Mouse (Mus musculus): ENCODE data around the gene Gm13762. TPM values are rescaled to one million over a fixed set of nuclear protein-coding genes. Genes with fewer than 3 reads are reported as not detected.
"Not testable (repeated sequence)": the region's sequence is repeated elsewhere in the genome, so short reads cannot be mapped to it uniquely, and the experiment has no call there.

Gm13762 gene
- not detected in 2 replicates for polyA plus RNA-seq (2012; rRNA removed)

GRCm38 (mm10) chr2:88980181-88980580 lies at the start of gene Gm13762:
Gm13762 (minus strand) TSS chr2:88980281.
- H3K4me3 ChIP-seq (replicated peaks; ENCODE audit: insufficient read depth, low read depth, low read length): no peak within 1 kb of the TSS
- H3K4me1 ChIP-seq (ENCODE audit: control insufficient read depth, insufficient read depth, low read length): no peaks in the 10 kb centered on the region
- no peaks in the 10 kb centered on the region for H3K27me3 ChIP-seq (ENCODE audit: control insufficient read depth, insufficient read depth, low read length)
- no peak for TF ChIP-seq CTCF (IDR thresholded peaks at IDR 0.05; ENCODE audit: borderline replicate concordance, insufficient read depth, low read depth, low read length)
- no peak for TF ChIP-seq POLR2A (IDR thresholded peaks at IDR 0.05; ENCODE audit: borderline replicate concordance, insufficient read depth, low read length)
- H3K27ac ChIP-seq (ENCODE audit: insufficient read depth, low read length): no peak within 1 kb of the TSS
- no peak for DNase-seq
- WGBS: 69% methylated on average over 1 of the region's 1 CpGs

GRCm38 (mm10) chr2:89021436-89021835 lies 41.4 kb upstream of the Gm13762 start:
- not testable (repeated sequence) for H3K27ac ChIP-seq (ENCODE audit: insufficient read depth, low read length); H3K4me3 ChIP-seq (replicated peaks; ENCODE audit: insufficient read depth, low read depth, low read length); H3K4me1 ChIP-seq (ENCODE audit: control insufficient read depth, insufficient read depth, low read length); DNase-seq; H3K27me3 ChIP-seq (ENCODE audit: control insufficient read depth, insufficient read depth, low read length)
- 66% methylated on average over 3 of the region's 3 CpGs for WGBS

- H3K27me3 ChIP-seq (ENCODE audit: control insufficient read depth, insufficient read depth, low read length): no peaks in the 10 kb centered on the region
- H3K4me1 ChIP-seq (ENCODE audit: control insufficient read depth, insufficient read depth, low read length): no peaks in the 10 kb centered on the region
- TF ChIP-seq POLR2A (IDR thresholded peaks at IDR 0.05; ENCODE audit: borderline replicate concordance, insufficient read depth, low read length) (no peak), CTCF (IDR thresholded peaks at IDR 0.05; ENCODE audit: borderline replicate concordance, insufficient read depth, low read depth, low read length) (no peak)
- H3K4me3 ChIP-seq (replicated peaks; ENCODE audit: insufficient read depth, low read depth, low read length): no peak within 1 kb of the TSS
- DNase-seq: no peak
- no peak within 1 kb of the TSS for H3K27ac ChIP-seq (ENCODE audit: insufficient read depth, low read length)
- WGBS: 70% methylated on average over 1 of the region's 1 CpGs
Measured at GRCm38 (mm10) chr2:89018240-89018639, 38.2 kb upstream of the Gm13762 start, which contains the start of gene Olfr1216. Olfr1216 (minus strand) TSS chr2:89018340.

GRCm38 (mm10) chr2:89006873-89007272 lies 26.8 kb upstream of the Gm13762 start, which contains the start of gene Olfr1215:
Olfr1215 (minus strand) TSS chr2:89006973.
- Histone ChIP-seq H3K27ac (ENCODE audit: insufficient read depth, low read length) (no peak within 1 kb of the TSS), H3K27me3 (ENCODE audit: control insufficient read depth, insufficient read depth, low read length) (no peaks in the 10 kb centered on the region), H3K4me3 (replicated peaks; ENCODE audit: insufficient read depth, low read depth, low read length) (no peak within 1 kb of the TSS), H3K4me1 (ENCODE audit: control insufficient read depth, insufficient read depth, low read length) (no peaks in the 10 kb centered on the region)
- TF ChIP-seq CTCF (IDR thresholded peaks at IDR 0.05; ENCODE audit: borderline replicate concordance, insufficient read depth, low read depth, low read length): no peak
- no peak for TF ChIP-seq POLR2A (IDR thresholded peaks at IDR 0.05; ENCODE audit: borderline replicate concordance, insufficient read depth, low read length)
- DNase-seq: no peak
- WGBS: 66% methylated on average over 2 of the region's 2 CpGs

GRCm38 (mm10) chr2:88992553-88992952 lies 12.5 kb upstream of the Gm13762 start, which contains the start of gene Olfr1214:
Olfr1214 (minus strand) TSS chr2:88992653.
- TF ChIP-seq CTCF (IDR thresholded peaks at IDR 0.05; ENCODE audit: borderline replicate concordance, insufficient read depth, low read depth, low read length) (no peak), POLR2A (IDR thresholded peaks at IDR 0.05; ENCODE audit: borderline replicate concordance, insufficient read depth, low read length) (no peak)
- Histone ChIP-seq H3K4me3 (replicated peaks; ENCODE audit: insufficient read depth, low read depth, low read length) (no peak within 1 kb of the TSS), H3K27me3 (ENCODE audit: control insufficient read depth, insufficient read depth, low read length) (no peaks in the 10 kb centered on the region), H3K4me1 (ENCODE audit: control insufficient read depth, insufficient read depth, low read length) (no peaks in the 10 kb centered on the region), H3K27ac (ENCODE audit: insufficient read depth, low read length) (no peak within 1 kb of the TSS)
- WGBS: 75% methylated on average over 1 of the region's 1 CpGs
- DNase-seq: no peak

- no peak within 1 kb of the TSS for H3K4me3 ChIP-seq (replicated peaks; ENCODE audit: insufficient read depth, low read depth, low read length)
- no peaks in the 10 kb centered on the region for H3K27me3 ChIP-seq (ENCODE audit: control insufficient read depth, insufficient read depth, low read length)
- DNase-seq: no peak
- TF ChIP-seq POLR2A (IDR thresholded peaks at IDR 0.05; ENCODE audit: borderline replicate concordance, insufficient read depth, low read length) (no peak), CTCF (IDR thresholded peaks at IDR 0.05; ENCODE audit: borderline replicate concordance, insufficient read depth, low read depth, low read length) (no peak)
- H3K4me1 ChIP-seq (ENCODE audit: control insufficient read depth, insufficient read depth, low read length): no peaks in the 10 kb centered on the region
- no peak within 1 kb of the TSS for H3K27ac ChIP-seq (ENCODE audit: insufficient read depth, low read length)
Measured at GRCm38 (mm10) chr2:88953669-88954068, 26.4 kb downstream of the Gm13762 start, which contains the start of gene Olfr1212. Olfr1212 (plus strand) TSS chr2:88953969.

- H3K27ac ChIP-seq (ENCODE audit: insufficient read depth, low read length): no peak within 1 kb of the TSS
- H3K4me3 ChIP-seq (replicated peaks; ENCODE audit: insufficient read depth, low read depth, low read length): no peak within 1 kb of the TSS
- no peak for DNase-seq
- H3K27me3 ChIP-seq (ENCODE audit: control insufficient read depth, insufficient read depth, low read length): no peaks in the 10 kb centered on the region
- TF ChIP-seq POLR2A (IDR thresholded peaks at IDR 0.05; ENCODE audit: borderline replicate concordance, insufficient read depth, low read length) (no peak), CTCF (IDR thresholded peaks at IDR 0.05; ENCODE audit: borderline replicate concordance, insufficient read depth, low read depth, low read length) (no peak)
- H3K4me1 ChIP-seq (ENCODE audit: control insufficient read depth, insufficient read depth, low read length): no peaks in the 10 kb centered on the region
- WGBS: 89% methylated on average over 1 of the region's 1 CpGs
Measured at GRCm38 (mm10) chr2:88938011-88938410, 42.1 kb downstream of the Gm13762 start, which contains the start of gene Olfr1211. Olfr1211 (minus strand) TSS chr2:88938111.

Other genes with a start within 250 kb of the Gm13762 start
- not detected in 2 replicates for gene Olfr1197, start 247.9 kb downstream of the Gm13762 start, polyA plus RNA-seq (2012; rRNA removed)
- not detected in 2 replicates for gene Olfr1198, start 228.9 kb downstream of the Gm13762 start, polyA plus RNA-seq (2012; rRNA removed)
- gene Olfr1199, start 219.8 kb downstream of the Gm13762 start, polyA plus RNA-seq (2012; rRNA removed): not detected in 2 replicates
- not detected in 2 replicates for gene Olfr1200, start 209.8 kb downstream of the Gm13762 start, polyA plus RNA-seq (2012; rRNA removed)
- not detected in 2 replicates for gene Olfr1201, start 187.2 kb downstream of the Gm13762 start, polyA plus RNA-seq (2012; rRNA removed)
- gene Olfr1202, start 165.8 kb downstream of the Gm13762 start, polyA plus RNA-seq (2012; rRNA removed): not detected in 2 replicates
- gene Olfr1205, start 150.5 kb downstream of the Gm13762 start, polyA plus RNA-seq (2012; rRNA removed): not detected in 2 replicates
- gene Olfr1204, start 131.0 kb downstream of the Gm13762 start, polyA plus RNA-seq (2012; rRNA removed): not detected in 2 replicates
- not detected in 2 replicates for gene Olfr1206, start 117.0 kb downstream of the Gm13762 start, polyA plus RNA-seq (2012; rRNA removed)
- not detected in 2 replicates for gene Olfr1208, start 78.0 kb downstream of the Gm13762 start, polyA plus RNA-seq (2012; rRNA removed)
- not detected in 2 replicates for gene Olfr1209, start 65.1 kb downstream of the Gm13762 start, polyA plus RNA-seq (2012; rRNA removed)
- not detected in 2 replicates for gene Olfr1211, start 42.2 kb downstream of the Gm13762 start, polyA plus RNA-seq (2012; rRNA removed)
- gene Olfr1212, start 26.3 kb downstream of the Gm13762 start, polyA plus RNA-seq (2012; rRNA removed): not detected in 2 replicates
- gene Olfr1214, start 12.4 kb upstream of the Gm13762 start, polyA plus RNA-seq (2012; rRNA removed): not detected in 2 replicates
- gene Olfr1215, start 26.7 kb upstream of the Gm13762 start, polyA plus RNA-seq (2012; rRNA removed): not detected in 2 replicates
- gene Olfr1216, start 38.1 kb upstream of the Gm13762 start, polyA plus RNA-seq (2012; rRNA removed): not detected in 2 replicates
- not detected in 2 replicates for gene Olfr1217, start 51.8 kb upstream of the Gm13762 start, polyA plus RNA-seq (2012; rRNA removed)
- not detected in 2 replicates for gene Olfr1218, start 80.9 kb upstream of the Gm13762 start, polyA plus RNA-seq (2012; rRNA removed)
- gene Olfr1219, start 103.2 kb upstream of the Gm13762 start, polyA plus RNA-seq (2012; rRNA removed): not detected in 2 replicates
- gene Olfr1220, start 126.6 kb upstream of the Gm13762 start, polyA plus RNA-seq (2012; rRNA removed): not detected in 2 replicates
- not detected in 2 replicates for gene Olfr1221, start 137.0 kb upstream of the Gm13762 start, polyA plus RNA-seq (2012; rRNA removed)
- not detected in 2 replicates for gene Olfr1222, start 152.8 kb upstream of the Gm13762 start, polyA plus RNA-seq (2012; rRNA removed)
- not detected in 2 replicates for gene Olfr1223, start 171.3 kb upstream of the Gm13762 start, polyA plus RNA-seq (2012; rRNA removed)
- gene Olfr1224-ps1, start 183.8 kb upstream of the Gm13762 start, polyA plus RNA-seq (2012; rRNA removed): not detected in 2 replicates
- not detected in 2 replicates for gene Olfr1225, start 194.4 kb upstream of the Gm13762 start, polyA plus RNA-seq (2012; rRNA removed)
- gene Olfr1226, start 219.8 kb upstream of the Gm13762 start, polyA plus RNA-seq (2012; rRNA removed): not detected in 2 replicates

Measured in cerebellum, adult 2 months (tissue).